Mouse (Mus musculus): ENCODE measurements at regions not wholly inside any gene's neighbourhood (a gene's known extent, or its start where the extent isn't known, plus 50 kb on each side); places are given as distances from the start of the nearest gene placed in this dataset.

- H3K27me3 ChIP-seq (ENCODE audit: control insufficient read depth, insufficient read depth, low read length), result no peaks in the 10 kb centered on the region
- peaks cover 3% of the 10 kb centered on the region; the same call in 1 of the 2 replicates for H3K4me1 ChIP-seq (replicated peaks; ENCODE audit: control insufficient read depth, insufficient read depth, low read length)
- no peak overlapping the region for H3K27ac ChIP-seq (ENCODE audit: control insufficient read depth, insufficient read depth, low read length)
- no peaks in the 10 kb centered on the region for H3K36me3 ChIP-seq (ENCODE audit: control insufficient read depth, insufficient read depth, low read length)
- no peak for DNase-seq
- no peak overlapping the region for H3K4me3 ChIP-seq (ENCODE audit: control insufficient read depth, insufficient read depth, low read length)
- WGBS, result 15% methylated on average over 5 of the region's 5 CpGs
- TF ChIP-seq POLR2A (IDR thresholded peaks at IDR 0.05; ENCODE audit: control insufficient read depth, extremely low read depth, insufficient read depth, low read length, poor library complexity) (no peak), CTCF (IDR thresholded peaks at IDR 0.05; ENCODE audit: borderline replicate concordance, control insufficient read depth, extremely low read depth, insufficient read depth, low read length, poor library complexity) (no peak)
Observed at GRCm38 (mm10) chr13:101996144-101996543, 228.1 kb upstream of the Pik3r1 start.

DNA sequence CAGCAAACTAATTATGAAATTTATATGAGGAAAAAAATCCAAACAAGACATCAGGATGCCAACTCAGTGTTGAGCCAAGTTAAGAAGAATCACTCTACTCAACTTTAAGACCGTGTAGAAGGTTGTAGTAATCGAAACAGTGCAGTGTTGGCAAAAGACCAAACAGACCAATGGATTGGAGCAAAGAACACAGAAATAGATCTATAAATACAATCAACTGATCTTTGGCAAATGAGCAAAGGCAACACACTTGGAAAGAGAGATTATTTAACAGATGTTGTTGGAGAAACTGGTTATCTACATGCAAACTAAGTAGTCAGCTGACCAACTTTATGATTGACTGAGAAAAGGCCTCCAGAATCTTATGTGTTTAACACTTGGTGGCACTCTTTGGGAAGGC lies 229.4 kb upstream of the Pik3r1 start:
- Histone ChIP-seq H3K36me3 (ENCODE audit: control insufficient read depth, insufficient read depth, low read length) (no peaks in the 10 kb centered on the region), H3K4me3 (ENCODE audit: control insufficient read depth, insufficient read depth, low read length) (no peak overlapping the region), H3K27me3 (ENCODE audit: control insufficient read depth, insufficient read depth, low read length) (no peaks in the 10 kb centered on the region), H3K4me1 (replicated peaks; ENCODE audit: control insufficient read depth, insufficient read depth, low read length) (peaks cover 3% of the 10 kb centered on the region; the same call in 1 of the 2 replicates), H3K27ac (ENCODE audit: control insufficient read depth, insufficient read depth, low read length) (no peak overlapping the region)
- over 99% methylated on average over 2 of the region's 2 CpGs for WGBS
- no peak for DNase-seq
- no peak for TF ChIP-seq POLR2A (IDR thresholded peaks at IDR 0.05; ENCODE audit: control insufficient read depth, extremely low read depth, insufficient read depth, low read length, poor library complexity)

DNA sequence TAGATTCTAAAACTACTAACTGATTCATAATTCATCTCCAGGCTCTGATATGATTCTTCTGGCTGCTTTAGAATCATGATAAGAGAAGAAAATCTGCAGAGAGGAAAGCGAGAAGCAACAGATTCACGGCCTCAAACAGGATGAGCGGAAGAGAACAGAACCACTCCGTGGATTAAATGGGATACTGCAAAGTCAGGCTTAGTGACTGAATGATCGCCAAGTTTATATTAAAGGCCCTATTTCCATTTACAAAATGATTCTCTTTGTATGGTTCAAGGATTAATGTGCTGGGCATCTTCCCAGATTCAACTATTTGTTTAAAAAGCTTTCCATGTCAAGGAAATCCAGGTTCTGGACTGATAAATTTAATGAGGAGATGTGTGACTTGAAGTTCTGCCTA lies 238.5 kb upstream of the Pik3r1 start:
- no peaks in the 10 kb centered on the region for H3K27me3 ChIP-seq (ENCODE audit: control insufficient read depth, insufficient read depth, low read length)
- no peak for TF ChIP-seq CTCF (IDR thresholded peaks at IDR 0.05; ENCODE audit: borderline replicate concordance, control insufficient read depth, extremely low read depth, insufficient read depth, low read length, poor library complexity)
- no peak for TF ChIP-seq POLR2A (IDR thresholded peaks at IDR 0.05; ENCODE audit: control insufficient read depth, extremely low read depth, insufficient read depth, low read length, poor library complexity)
- DNase-seq, result no peak
- no peaks in the 10 kb centered on the region for H3K36me3 ChIP-seq (ENCODE audit: control insufficient read depth, insufficient read depth, low read length)
- H3K4me3 ChIP-seq (ENCODE audit: control insufficient read depth, insufficient read depth, low read length), result no peak overlapping the region
- H3K27ac ChIP-seq (ENCODE audit: control insufficient read depth, insufficient read depth, low read length), result no peak overlapping the region
- H3K4me1 ChIP-seq (replicated peaks; ENCODE audit: control insufficient read depth, insufficient read depth, low read length), result 0 out of 2 replicates have a peak, but pooled peaks cover 2% of the 10 kb centered on the region
- WGBS, result 93% methylated on average over 5 of the region's 5 CpGs

GRCm38 (mm10) chr13:102011965-102012364 lies 243.9 kb upstream of the Pik3r1 start:
- Histone ChIP-seq H3K4me3 (ENCODE audit: control insufficient read depth, insufficient read depth, low read length) (no peak overlapping the region), H3K27me3 (ENCODE audit: control insufficient read depth, insufficient read depth, low read length) (no peaks in the 10 kb centered on the region), H3K27ac (ENCODE audit: control insufficient read depth, insufficient read depth, low read length) (no peak overlapping the region), H3K36me3 (ENCODE audit: control insufficient read depth, insufficient read depth, low read length) (no peaks in the 10 kb centered on the region), H3K4me1 (replicated peaks; ENCODE audit: control insufficient read depth, insufficient read depth, low read length) (0 out of 2 replicates have a peak, but pooled peaks cover 2% of the 10 kb centered on the region)
- 89% methylated on average over 2 of the region's 2 CpGs for WGBS
- DNase-seq, result no peak
- no peak for TF ChIP-seq POLR2A (IDR thresholded peaks at IDR 0.05; ENCODE audit: control insufficient read depth, extremely low read depth, insufficient read depth, low read length, poor library complexity)
- TF ChIP-seq CTCF (IDR thresholded peaks at IDR 0.05; ENCODE audit: borderline replicate concordance, control insufficient read depth, extremely low read depth, insufficient read depth, low read length, poor library complexity), result no peak

DNA sequence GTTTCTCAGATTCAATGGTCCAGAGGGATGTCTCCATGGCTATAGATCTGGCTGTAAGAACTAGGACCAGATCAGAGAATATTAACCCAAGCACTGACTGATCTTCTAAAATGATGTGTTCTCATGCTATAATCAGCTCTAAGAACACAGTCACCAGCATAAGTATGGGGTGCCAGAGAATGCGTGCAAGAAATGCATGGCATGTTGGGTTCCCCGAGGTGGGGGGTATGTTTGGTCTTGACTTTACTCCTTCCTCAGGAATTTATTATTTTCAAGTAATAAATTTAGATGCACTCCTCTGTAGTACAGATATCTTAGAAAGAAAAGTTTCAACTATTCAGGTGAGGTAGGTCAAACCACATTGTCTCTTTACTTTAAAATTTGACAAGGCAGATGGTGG lies 246.5 kb upstream of the Pik3r1 start:
- no peak overlapping the region for H3K4me3 ChIP-seq (ENCODE audit: control insufficient read depth, insufficient read depth, low read length)
- DNase-seq, result no peak
- no peak overlapping the region for H3K27ac ChIP-seq (ENCODE audit: control insufficient read depth, insufficient read depth, low read length)
- 99% methylated on average over 2 of the region's 2 CpGs for WGBS
- no peaks in the 10 kb centered on the region for H3K4me1 ChIP-seq (replicated peaks; ENCODE audit: control insufficient read depth, insufficient read depth, low read length)
- TF ChIP-seq POLR2A (IDR thresholded peaks at IDR 0.05; ENCODE audit: control insufficient read depth, extremely low read depth, insufficient read depth, low read length, poor library complexity), result no peak
- TF ChIP-seq CTCF (IDR thresholded peaks at IDR 0.05; ENCODE audit: borderline replicate concordance, control insufficient read depth, extremely low read depth, insufficient read depth, low read length, poor library complexity), result no peak
- no peaks in the 10 kb centered on the region for H3K36me3 ChIP-seq (ENCODE audit: control insufficient read depth, insufficient read depth, low read length)
- H3K27me3 ChIP-seq (ENCODE audit: control insufficient read depth, insufficient read depth, low read length), result no peaks in the 10 kb centered on the region

DNA sequence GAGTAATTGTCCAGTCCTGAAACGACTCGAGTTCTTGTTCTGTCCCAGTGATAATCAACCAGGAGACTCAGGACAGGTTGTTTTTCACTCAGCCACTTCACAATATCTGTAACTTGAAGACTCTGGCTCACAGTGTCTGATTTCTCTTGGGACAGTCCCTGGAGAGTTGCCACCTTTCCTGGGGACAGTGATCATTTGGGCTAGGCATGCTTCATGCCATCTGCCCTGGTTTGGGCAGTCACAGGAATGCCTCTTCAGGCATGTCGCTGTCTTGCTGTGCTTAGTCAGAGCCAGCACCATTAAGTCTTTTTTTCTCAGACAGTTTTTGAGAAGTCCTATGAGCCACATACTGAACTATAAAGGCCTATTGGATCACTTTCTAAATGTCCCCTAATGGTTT lies 246.9 kb upstream of the Pik3r1 start:
- no peak for DNase-seq
- Histone ChIP-seq H3K4me1 (replicated peaks; ENCODE audit: control insufficient read depth, insufficient read depth, low read length) (no peaks in the 10 kb centered on the region), H3K27ac (ENCODE audit: control insufficient read depth, insufficient read depth, low read length) (no peak overlapping the region), H3K27me3 (ENCODE audit: control insufficient read depth, insufficient read depth, low read length) (no peaks in the 10 kb centered on the region), H3K36me3 (ENCODE audit: control insufficient read depth, insufficient read depth, low read length) (no peaks in the 10 kb centered on the region), H3K4me3 (ENCODE audit: control insufficient read depth, insufficient read depth, low read length) (no peak overlapping the region)
- 95% methylated on average over 3 of the region's 3 CpGs for WGBS
- TF ChIP-seq CTCF (IDR thresholded peaks at IDR 0.05; ENCODE audit: borderline replicate concordance, control insufficient read depth, extremely low read depth, insufficient read depth, low read length, poor library complexity) (no peak), POLR2A (IDR thresholded peaks at IDR 0.05; ENCODE audit: control insufficient read depth, extremely low read depth, insufficient read depth, low read length, poor library complexity) (no peak)

DNA sequence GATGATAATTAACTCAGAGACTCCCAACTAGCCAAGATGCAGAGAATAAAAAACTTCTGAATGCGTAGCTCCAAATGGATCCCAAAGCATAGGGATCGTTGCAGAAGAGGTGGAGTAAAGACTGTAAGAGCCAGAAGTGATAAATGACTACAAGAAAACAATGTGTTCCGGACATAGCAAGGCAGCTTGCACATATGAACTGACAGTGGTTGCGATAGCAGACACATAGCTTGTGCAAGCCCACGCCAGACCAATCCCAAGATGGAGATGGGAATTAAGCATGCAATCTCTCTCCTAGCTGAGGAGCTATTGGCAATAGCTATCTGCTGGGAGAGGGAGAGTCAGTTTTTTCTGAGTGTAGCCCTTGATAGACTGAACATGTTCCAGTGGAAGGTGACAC lies 248.5 kb upstream of the Pik3r1 start:
- Histone ChIP-seq H3K4me1 (replicated peaks; ENCODE audit: control insufficient read depth, insufficient read depth, low read length) (no peaks in the 10 kb centered on the region), H3K27me3 (ENCODE audit: control insufficient read depth, insufficient read depth, low read length) (no peaks in the 10 kb centered on the region), H3K36me3 (ENCODE audit: control insufficient read depth, insufficient read depth, low read length) (no peaks in the 10 kb centered on the region), H3K27ac (ENCODE audit: control insufficient read depth, insufficient read depth, low read length) (no peak overlapping the region), H3K4me3 (ENCODE audit: control insufficient read depth, insufficient read depth, low read length) (no peak overlapping the region)
- WGBS, result 97% methylated on average over 5 of the region's 5 CpGs
- DNase-seq, result no peak
- TF ChIP-seq POLR2A (IDR thresholded peaks at IDR 0.05; ENCODE audit: control insufficient read depth, extremely low read depth, insufficient read depth, low read length, poor library complexity), result no peak
- TF ChIP-seq CTCF (IDR thresholded peaks at IDR 0.05; ENCODE audit: borderline replicate concordance, control insufficient read depth, extremely low read depth, insufficient read depth, low read length, poor library complexity), result no peak
